Mouse (Mus musculus): ENCODE data around the gene Clasp1. TPM values are rescaled to one million over a fixed set of nuclear protein-coding genes. Genes with fewer than 3 reads are reported as not detected.

Clasp1 gene
- total RNA-seq, 2 experiments from 2014 or later = 39.7 to 44.5 TPM

GRCm38 (mm10) chr1:118402966-118403365, 14.1 kb downstream of the Clasp1 start:
- no peak for DNase-seq

GRCm38 (mm10) chr1:118403440-118403839, 14.6 kb downstream of the Clasp1 start:
- DNase-seq = no peak

- no peak for DNase-seq
Observed at GRCm38 (mm10) chr1:118407586-118408250, 18.9 kb downstream of the Clasp1 start.

- no peak for DNase-seq
Observed at GRCm38 (mm10) chr1:118409249-118409648, 20.4 kb downstream of the Clasp1 start.

- DNase-seq = no peak
Observed at GRCm38 (mm10) chr1:118410824-118411223, 22.0 kb downstream of the Clasp1 start.

GRCm38 (mm10) chr1:118413169-118413568, 24.3 kb downstream of the Clasp1 start:
- DNase-seq = no peak

- DNase-seq = no peak
Observed at GRCm38 (mm10) chr1:118417047-118417730, 28.3 kb downstream of the Clasp1 start.

- DNase-seq = no peak
Observed at GRCm38 (mm10) chr1:118419399-118419798, 30.5 kb downstream of the Clasp1 start.

GRCm38 (mm10) chr1:118421149-118421548, 32.3 kb downstream of the Clasp1 start:
- no peak for DNase-seq

- DNase-seq = no peak
Observed at GRCm38 (mm10) chr1:118422812-118423211, 34.0 kb downstream of the Clasp1 start.

GRCm38 (mm10) chr1:118425982-118426381, 37.1 kb downstream of the Clasp1 start:
- DNase-seq = no peak

GRCm38 (mm10) chr1:118428354-118429084, 39.7 kb downstream of the Clasp1 start:
- no peak for DNase-seq

GRCm38 (mm10) chr1:118431548-118431947, 42.7 kb downstream of the Clasp1 start:
- DNase-seq = no peak

GRCm38 (mm10) chr1:118435001-118435473, 46.2 kb downstream of the Clasp1 start:
- peak; percentile 28 to 37 for DNase-seq

- DNase-seq = peak; percentile 31 to 50
Observed at GRCm38 (mm10) chr1:118437856-118438255, 49.0 kb downstream of the Clasp1 start.

GRCm38 (mm10) chr1:118438332-118438731, 49.5 kb downstream of the Clasp1 start:
- DNase-seq = no peak

GRCm38 (mm10) chr1:118440547-118440946, 51.7 kb downstream of the Clasp1 start:
- no peak for DNase-seq

GRCm38 (mm10) chr1:118444420-118444819, 55.6 kb downstream of the Clasp1 start:
- DNase-seq = no peak

- DNase-seq = no peak
Observed at GRCm38 (mm10) chr1:118444988-118445387, 56.1 kb downstream of the Clasp1 start.

- peak in 1 of 2 experiments; percentile 13 for DNase-seq
Observed at GRCm38 (mm10) chr1:118445441-118445840, 56.6 kb downstream of the Clasp1 start.

GRCm38 (mm10) chr1:118446006-118446405, 57.1 kb downstream of the Clasp1 start:
- DNase-seq = no peak

GRCm38 (mm10) chr1:118447131-118447530, 58.3 kb downstream of the Clasp1 start:
- no peak for DNase-seq

- DNase-seq = no peak
Observed at GRCm38 (mm10) chr1:118448214-118448613, 59.4 kb downstream of the Clasp1 start.
